Mouse (Mus musculus) MEL (cell line): ENCODE measurements around the gene 1700001C02Rik.

ENCODE experiments used
- CTCF ChIP-seq, 3 experiments: IDR thresholded peaks in 2 of 3; conservative IDR thresholded peaks in 1 of 3; 2 replicates each; pipeline ENCODE4 v1.5.1; 2011 to 2012; ENCODE audit warnings: low read length in 3 of 3, low read depth in 2 of 3, mild to moderate bottlenecking in 2 of 3, improper control_type of control experiment in 1 of 3, inconsistent platforms in 1 of 3, mixed read lengths in 1 of 3, moderate library complexity in 1 of 3; ENCODE audit not compliant: control insufficient read depth in 1 of 3, insufficient read depth in 1 of 3, poor library complexity in 1 of 3, severe bottlenecking in 1 of 3
- EP300 ChIP-seq, 2 experiments: IDR thresholded peaks; 2 replicates each; pipeline ENCODE4 v1.6.1; 2011; ENCODE audit warnings: improper control_type of control experiment in 2 of 2, low read length in 2 of 2, low read depth in 1 of 2, mild to moderate bottlenecking in 1 of 2
- GATA1 ChIP-seq: IDR thresholded peaks from 2 replicates; pipeline ENCODE4 v1.6.1; 2011; ENCODE audit warnings: low read depth, low read length, improper control_type of control experiment
- HCFC1 ChIP-seq: IDR thresholded peaks from 2 replicates; pipeline ENCODE4 v1.6.1; 2012; ENCODE audit warnings: low read depth, mild to moderate bottlenecking, inconsistent platforms, low read length, improper control_type of control experiment, moderate library complexity
- MXI1 ChIP-seq: IDR thresholded peaks from 2 replicates; pipeline ENCODE4 v1.6.1; 2011; ENCODE audit warnings: mild to moderate bottlenecking, low read depth, low read length, improper control_type of control experiment
- POLR2A ChIP-seq, 2 experiments: IDR thresholded peaks; 2 replicates each; pipeline ENCODE4 v1.6.1; 2011 to 2012; ENCODE audit warnings: low read length in 2 of 2, mild to moderate bottlenecking in 2 of 2, control low read depth in 1 of 2, improper control_type of control experiment in 1 of 2, low read depth in 1 of 2, moderate library complexity in 1 of 2; ENCODE audit not compliant: control insufficient read depth in 1 of 2, insufficient read depth in 1 of 2, poor library complexity in 1 of 2
- RAD21 ChIP-seq: IDR thresholded peaks from 2 replicates; pipeline ENCODE4 v1.6.1; 2011; ENCODE audit warnings: mild to moderate bottlenecking, low read depth, low read length, improper control_type of control experiment
- RCOR1 ChIP-seq: IDR thresholded peaks from 2 replicates; pipeline ENCODE4 v1.6.1; 2012; ENCODE audit warnings: low read depth, mild to moderate bottlenecking, inconsistent platforms, low read length, improper control_type of control experiment
- SIN3A ChIP-seq: IDR thresholded peaks from 2 replicates; pipeline ENCODE4 v1.6.1; 2012; ENCODE audit warnings: low read length, improper control_type of control experiment, inconsistent platforms
- TAL1 ChIP-seq: IDR thresholded peaks from 2 replicates; pipeline ENCODE4 v1.6.1; 2012; ENCODE audit warnings: mild to moderate bottlenecking, inconsistent platforms, low read length, moderate library complexity, mixed read lengths
- ZC3H11A ChIP-seq: IDR thresholded peaks from 2 replicates; pipeline ENCODE4 v1.6.1; 2012; ENCODE audit warnings: low read depth, mild to moderate bottlenecking, inconsistent platforms, low read length, improper control_type of control experiment

DNA sequence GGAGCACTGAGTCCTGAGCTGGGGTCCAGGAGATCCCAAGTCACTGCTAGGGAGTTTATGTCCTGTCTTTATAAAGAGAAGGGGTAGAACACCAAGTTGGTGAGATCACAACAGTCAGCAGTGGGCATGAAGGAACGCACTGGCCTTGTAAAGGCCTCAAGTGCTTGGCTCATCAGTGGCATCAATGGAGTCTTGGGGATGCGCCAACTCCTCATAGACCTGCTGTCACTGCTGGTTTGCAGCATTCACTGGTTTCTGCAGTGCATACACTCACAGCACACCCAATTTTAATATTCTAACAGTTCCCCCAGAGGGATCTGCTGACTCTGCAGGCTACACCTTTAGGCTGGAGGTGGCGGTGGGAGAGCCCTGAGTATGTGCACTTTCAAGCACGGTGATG is 42.7 kb upstream of the 1700001C02Rik start:
- TF ChIP-seq CTCF (IDR thresholded peaks at IDR 0.05 in 2 of 3, conservative IDR thresholded peaks at IDR 0.05 in 1 of 3; ENCODE audit: control insufficient read depth in 1 of 3, insufficient read depth in 1 of 3, low read depth in 2 of 3, low read length in 3 of 3, poor library complexity in 1 of 3, severe bottlenecking in 1 of 3) (no peak), POLR2A (IDR thresholded peaks at IDR 0.05; ENCODE audit: control insufficient read depth in 1 of 2, insufficient read depth in 1 of 2, low read depth in 1 of 2, low read length in 2 of 2, poor library complexity in 1 of 2) (no peak), GATA1 (no peak), HCFC1 (no peak), ZC3H11A (no peak), MXI1 (no peak), TAL1 (no peak), SIN3A (no peak), RCOR1 (no peak), RAD21 (no peak), EP300 (IDR thresholded peaks at IDR 0.05; ENCODE audit: low read depth in 1 of 2, low read length in 2 of 2) (no peak)
